In genomic region chr6:50364364-50364763, GRCm38 (mm10) we compare ENCODE assay signal across 30 mouse cellular contexts.
DNase-seq lines count a peak whose midpoint lies in the region; ATAC-seq lines count a peak whose summit lies in the region.
"Had no signal": no experiment of that assay in that cellular context is flagged by ENCODE, and none has a peak within 500 bp of the region (broad histone marks: within the 10 kb centered on the region; RNA-seq: fewer than 3 reads in every experiment).

No protein-coding gene starts in this region.

- peak; percentile 47 to 57 for DNase-seq in kidney, adult 8-10 months
- no peak for DNase-seq in kidney, adult 18-20 months
- DNase-seq in kidney, postnatal 25 days, result peak; percentile 39 to 69
- DNase-seq in frontal cortex, postnatal 10 days (ENCODE audit: low spot score in 2 of 2), result no peak
- DNase-seq: adrenal gland, postnatal 10 days; adrenal gland, postnatal 36 days; B cell, adult 2 months; cerebellum, adult 11 months; cerebellum, adult 2 months; cerebellum, adult 9-11 months; cerebellum, postnatal 25 days; forebrain, postnatal 0 days; gastrocnemius, postnatal 25 days; heart, adult 18-20 months; heart, postnatal 10 days; heart, postnatal 36 days had no signal

- H3K9me3 ChIP-seq in intestine, embryonic 16.5 days (ENCODE audit: control insufficient read depth, low read length), result no peaks in the 10 kb centered on the region
- H3K9me3 ChIP-seq in intestine, embryonic 15.5 days, result no peaks in the 10 kb centered on the region
- no peaks in the 10 kb centered on the region for H3K9me3 ChIP-seq in kidney, embryonic 15.5 days (replicated peaks)
- H3K9me3 ChIP-seq: embryonic facial prominence, embryonic 12.5 days; embryonic facial prominence, embryonic 15.5 days; G1E; heart, embryonic 15.5 days; hindbrain, embryonic 10.5 days; hindbrain, embryonic 13.5 days had no signal

- no peak overlapping the region for H3K27ac ChIP-seq in intestine, embryonic 16.5 days (ENCODE audit: low read length)
- H3K27ac ChIP-seq in intestine, embryonic 15.5 days, result no peak overlapping the region
- H3K27ac ChIP-seq in kidney, embryonic 15.5 days, result no peak overlapping the region
- H3K27ac ChIP-seq: embryonic facial prominence, embryonic 12.5 days; embryonic facial prominence, embryonic 15.5 days; heart, embryonic 15.5 days; hindbrain, embryonic 10.5 days; hindbrain, embryonic 13.5 days had no signal

- peaks cover 3% of the 10 kb centered on the region; the same call in 1 of the 2 replicates for H3K4me1 ChIP-seq in intestine, embryonic 16.5 days (ENCODE audit: control insufficient read depth, insufficient read depth, low read length)
- no peaks in the 10 kb centered on the region for H3K4me1 ChIP-seq in intestine, embryonic 15.5 days (replicated peaks)
- 0 out of 2 replicates have a peak, but pooled peaks cover 5% of the 10 kb centered on the region for H3K4me1 ChIP-seq in kidney, embryonic 15.5 days
- H3K4me1 ChIP-seq: embryonic facial prominence, embryonic 12.5 days; embryonic facial prominence, embryonic 15.5 days; hindbrain, embryonic 10.5 days had no signal

- no peak overlapping the region for H3K4me2 ChIP-seq in intestine, embryonic 16.5 days (ENCODE audit: low read depth, low read length)
- no peak overlapping the region for H3K4me2 ChIP-seq in intestine, embryonic 15.5 days (replicated peaks)
- no peak overlapping the region for H3K4me2 ChIP-seq in kidney, embryonic 15.5 days
- H3K4me2 ChIP-seq: embryonic facial prominence, embryonic 12.5 days; embryonic facial prominence, embryonic 15.5 days; heart, embryonic 11.5 days; heart, embryonic 15.5 days; hindbrain, embryonic 13.5 days had no signal

- WGBS in intestine, embryonic 16.5 days, result 86% methylated on average over 8 of the region's 8 CpGs
- 85% methylated on average over 8 of the region's 8 CpGs for WGBS in intestine, embryonic 15.5 days
- 87% methylated on average over 8 of the region's 8 CpGs for WGBS in kidney, embryonic 15.5 days

- no peaks in the 10 kb centered on the region for H3K27me3 ChIP-seq in intestine, embryonic 16.5 days (replicated peaks; ENCODE audit: control insufficient read depth, insufficient read depth, low read length)
- no peaks in the 10 kb centered on the region for H3K27me3 ChIP-seq in intestine, embryonic 15.5 days (replicated peaks)
- H3K27me3 ChIP-seq in kidney, embryonic 15.5 days, result no peaks in the 10 kb centered on the region
- H3K27me3 ChIP-seq: CH12.LX; embryonic facial prominence, embryonic 12.5 days; embryonic facial prominence, embryonic 15.5 days; heart, embryonic 15.5 days; hindbrain, embryonic 13.5 days; Patski had no signal

- ATAC-seq in intestine, embryonic 16.5 days, result peak; percentile 43; the same call in 1 of the 2 replicates
- no peak for ATAC-seq in intestine, embryonic 15.5 days
- no peak for ATAC-seq in kidney, embryonic 15.5 days (replicated peaks; ENCODE audit: low FRiP score)
- ATAC-seq: forebrain, embryonic 14.5 days; forebrain, postnatal 0 days; hindbrain, embryonic 16.5 days; Patski had no signal

- H3K4me3 ChIP-seq in intestine, embryonic 16.5 days (ENCODE audit: low read length), result no peak overlapping the region
- no peak overlapping the region for H3K4me3 ChIP-seq in intestine, embryonic 15.5 days (replicated peaks)
- H3K4me3 ChIP-seq in kidney, embryonic 15.5 days (replicated peaks), result no peak overlapping the region
- H3K4me3 ChIP-seq: embryonic facial prominence, embryonic 12.5 days; embryonic facial prominence, embryonic 15.5 days; heart, embryonic 15.5 days; hindbrain, embryonic 10.5 days; hindbrain, embryonic 13.5 days had no signal

- H3K36me3 ChIP-seq in intestine, embryonic 16.5 days (ENCODE audit: control insufficient read depth, insufficient read depth, low read length), result no peaks in the 10 kb centered on the region
- no peaks in the 10 kb centered on the region for H3K36me3 ChIP-seq in intestine, embryonic 15.5 days
- peaks cover 18% of the 10 kb centered on the region for H3K36me3 ChIP-seq in kidney, embryonic 15.5 days
- H3K36me3 ChIP-seq: G1E; hindbrain, embryonic 13.5 days had no signal

- no peak overlapping the region for H3K9ac ChIP-seq in intestine, embryonic 16.5 days (ENCODE audit: low read depth, low read length)
- H3K9ac ChIP-seq in intestine, embryonic 15.5 days, result no peak overlapping the region
- no peak overlapping the region for H3K9ac ChIP-seq in kidney, embryonic 15.5 days
- H3K9ac ChIP-seq: embryonic facial prominence, embryonic 12.5 days; embryonic facial prominence, embryonic 15.5 days; forebrain, postnatal 0 days; heart, embryonic 15.5 days; hindbrain, embryonic 13.5 days had no signal

Comparison
In these comparisons a context has a peak if more than half of its experiments do, and no peak if none do; other contexts are left out.
1. DNase-seq: peak in kidney, adult 8-10 months (2 of 2) and kidney, postnatal 25 days (2 of 2); none in kidney, adult 18-20 months (single experiment) and frontal cortex, postnatal 10 days (0 of 2).